Mouse (Mus musculus) Patski (cell line): ENCODE data around the gene Hoxc8. TPM values are rescaled to one million over a fixed set of nuclear protein-coding genes. Genes with fewer than 3 reads are reported as not detected.

Experiments
- ATAC-seq: fragments of 100-300 bp; one replicate; pipeline ENCODE4 v1.8.0; 2021
- CTCF ChIA-PET: fragments of 350-600 bp; sonication (Branson Sonifier 250); formaldehyde crosslinking; loops from one replicate; lab custom pipeline; 2022; ENCODE audit warnings: inconsistent platforms; lab: Charles Lee
- POLR2A ChIA-PET: fragments of 350-600 bp; sonication (Branson Sonifier 250); formaldehyde crosslinking; loops from one replicate; lab custom pipeline; 2022; ENCODE audit warnings: antibody characterized with exemption, inconsistent platforms; lab: Charles Lee
- DNase-seq: peaks from one replicate; pipeline ENCODE4 v3.0.0-alpha.2; 2011; ENCODE audit warnings: low read depth, low spot score
- H3K27me3 ChIP-seq: fragments of 371-371 bp; one replicate; pipeline ENCODE4 v1.5.1; 2021
- CTCF ChIP-seq: fragments of 100-300 bp; IDR thresholded peaks from one replicate; pipeline ENCODE4 v1.5.1; 2021
- in situ Hi-C: fragments of 300-500 bp; cut with MboI; formaldehyde crosslinking; loops from 3 replicates; pipeline ENCODE4 v1.11.1; 2018; ENCODE audit warnings: low pct_unique_long_range_greater_than_20kb, mixed read lengths
- polyA plus RNA-seq: library from polyadenylated mRNA; unstranded; gene quantifications from one replicate; pipeline ENCODE4 v1.2.3, GENCODE M21; 2021

Hoxc8 gene
- polyA plus RNA-seq = 0.41 TPM

- no peak for TF ChIP-seq CTCF
- ChIA-PET POLR2A (interaction anchor here (0.6 kb wide), 1 partner anchor 24 kb away, joined by 3 read pairs; the partner anchor contains the start of gene Hoxc5), CTCF (interaction anchor here (1.1 to 1.3 kb wide), 3 partner anchors 175 to 187 kb away, joined by 3 to 5 read pairs (median 5); no protein-coding TSS in a partner anchor)
- peaks cover 4% of the 10 kb centered on the region for H3K27me3 ChIP-seq
- no peak for DNase-seq
- ATAC-seq = no peak
- in situ Hi-C loops = no loop called here
Observed at GRCm38 (mm10) chr15:102990461-102991397, at the start of gene Hoxc8. Hoxc8 (plus strand) TSS chr15:102990607.

GRCm38 (mm10) chr15:102942739-102943467 lies 47.5 kb upstream of the Hoxc8 start:
- H3K27me3 ChIP-seq = peaks cover 11% of the 10 kb centered on the region
- in situ Hi-C loops = no loop called here

GRCm38 (mm10) chr15:102943468-102943813 lies 47.0 kb upstream of the Hoxc8 start:
- DNase-seq (no peak), ATAC-seq (no peak)
- CTCF ChIA-PET = no interaction called here
- POLR2A ChIA-PET = no interaction called here
- in situ Hi-C loops = no loop called here
- no peak for TF ChIP-seq CTCF
- peaks cover 11% of the 10 kb centered on the region for H3K27me3 ChIP-seq

More at GRCm38 (mm10) chr15:102942739-102943467, 47.5 kb upstream of the Hoxc8 start:
- CTCF ChIA-PET = no interaction called here
- POLR2A ChIA-PET = interaction anchor here (0.6 kb wide), 1 partner anchor 161 kb away, joined by 3 read pairs; no protein-coding TSS in a partner anchor
- DNase-seq (no peak), ATAC-seq (peak; percentile 24)
- TF ChIP-seq CTCF = no peak

GRCm38 (mm10) chr15:102945185-102946077 lies 45.0 kb upstream of the Hoxc8 start:
- CTCF ChIA-PET = interaction anchor here (1.8 kb wide), 1 partner anchor 20 kb away, joined by 5 read pairs; no protein-coding TSS in a partner anchor
- in situ Hi-C loops = loop anchor here (5.0 kb wide), 1 partner anchor 188 kb away; no protein-coding TSS in a partner anchor
- ATAC-seq = no peak
- DNase-seq = no peak
- peaks cover 11% of the 10 kb centered on the region for H3K27me3 ChIP-seq
- TF ChIP-seq CTCF = no peak
- POLR2A ChIA-PET = no interaction called here

- peaks cover 11% of the 10 kb centered on the region for H3K27me3 ChIP-seq
- ATAC-seq (no peak), DNase-seq (no peak)
- TF ChIP-seq CTCF = no peak
- ChIA-PET POLR2A (interaction anchor here (0.5 kb wide), 1 partner anchor 311 kb away, joined by 3 read pairs; no protein-coding TSS in a partner anchor), CTCF (interaction anchor here (1.0 kb wide), 1 partner anchor 231 kb away, joined by 3 read pairs; no protein-coding TSS in a partner anchor)
- in situ Hi-C loops = loop anchor here (5.0 kb wide), 1 partner anchor 190 kb away; no protein-coding TSS in a partner anchor
Observed at GRCm38 (mm10) chr15:102947276-102947675, 43.1 kb upstream of the Hoxc8 start.

GRCm38 (mm10) chr15:102948842-102949241 lies 41.6 kb upstream of the Hoxc8 start:
- in situ Hi-C loops = loop anchor here (5.0 kb wide), 1 partner anchor 192 kb away; no protein-coding TSS in a partner anchor
- no peak for TF ChIP-seq CTCF
- ChIA-PET CTCF (no interaction called here), POLR2A (no interaction called here)
- peaks cover 19% of the 10 kb centered on the region for H3K27me3 ChIP-seq
- DNase-seq (no peak), ATAC-seq (no peak)

- in situ Hi-C loops = loop anchor here (5.0 kb wide), 1 partner anchor 192 kb away; no protein-coding TSS in a partner anchor
- peaks cover 23% of the 10 kb centered on the region for H3K27me3 ChIP-seq
- CTCF ChIA-PET = no interaction called here
- POLR2A ChIA-PET = no interaction called here
- DNase-seq (no peak), ATAC-seq (no peak)
- TF ChIP-seq CTCF = no peak
Observed at GRCm38 (mm10) chr15:102949696-102950095, 40.7 kb upstream of the Hoxc8 start.

- in situ Hi-C loops = no loop called here
- ATAC-seq = no peak
- POLR2A ChIA-PET = no interaction called here
Observed at GRCm38 (mm10) chr15:102950877-102951276, 39.5 kb upstream of the Hoxc8 start.

GRCm38 (mm10) chr15:102953561-102953960 lies 36.8 kb upstream of the Hoxc8 start:
- ChIA-PET POLR2A (interaction anchor here (0.5 to 0.6 kb wide), 2 partner anchors 96 to 209 kb away, joined by 3 to 4 read pairs; no protein-coding TSS in a partner anchor), CTCF (interaction anchor here (1.0 to 1.2 kb wide), 2 partner anchors 10 to 13 kb away, joined by 3 read pairs; partner anchors contain the start of genes Hoxc10 and Hoxc5)
- no peak for TF ChIP-seq CTCF
- in situ Hi-C loops = no loop called here
- ATAC-seq = no peak
- peaks cover 41% of the 10 kb centered on the region for H3K27me3 ChIP-seq
- no peak for DNase-seq

More at GRCm38 (mm10) chr15:102950877-102951276, 39.5 kb upstream of the Hoxc8 start:
- peaks cover 28% of the 10 kb centered on the region for H3K27me3 ChIP-seq
- DNase-seq = no peak
- CTCF ChIA-PET = no interaction called here
- no peak for TF ChIP-seq CTCF
